ENCODE assay signal across 16 mouse cellular contexts in genomic region chr8:72329116-72329515, GRCm38 (mm10).
"Had no signal": no experiment of that assay in that cellular context is flagged by ENCODE, and none has a peak within 500 bp of the region (broad histone marks: within the 10 kb centered on the region; RNA-seq: fewer than 3 reads in every experiment).

No protein-coding gene starts in this region.

- H3K4me3 ChIP-seq: neural tube, embryonic 13.5 days; neural tube, embryonic 15.5 days; stomach, embryonic 15.5 days had no signal

- H3K9me3 ChIP-seq: neural tube, embryonic 13.5 days; neural tube, embryonic 15.5 days; stomach, embryonic 15.5 days had no signal

- H3K4me2 ChIP-seq: neural tube, embryonic 13.5 days; neural tube, embryonic 15.5 days; stomach, embryonic 15.5 days had no signal

- H3K36me3 ChIP-seq: neural tube, embryonic 13.5 days; neural tube, embryonic 15.5 days; stomach, embryonic 15.5 days had no signal

- H3K9ac ChIP-seq: neural tube, embryonic 13.5 days; neural tube, embryonic 15.5 days; stomach, embryonic 15.5 days had no signal

- H3K27me3 ChIP-seq: neural tube, embryonic 13.5 days; neural tube, embryonic 15.5 days; stomach, embryonic 15.5 days had no signal

- DNase-seq: retina, postnatal 1 day; right cerebral cortex, adult 18-20 months; right cerebral cortex, postnatal 14 days; right cerebral cortex, postnatal 25 days; right cerebral cortex, postnatal 4 days; spleen, adult 18-20 months; thymus, adult 18-20 months; thymus, adult 2 months; thymus, postnatal 14 days; thymus, postnatal 25 days; thymus, postnatal 36 days; thymus, postnatal 4 days had no signal

- H3K27ac ChIP-seq: neural tube, embryonic 13.5 days; neural tube, embryonic 15.5 days; stomach, embryonic 15.5 days; stomach, postnatal 0 days had no signal

- H3K4me1 ChIP-seq: neural tube, embryonic 13.5 days; neural tube, embryonic 15.5 days; stomach, embryonic 15.5 days had no signal
